28 mouse cellular contexts compared by ENCODE assay signal in the genomic region with DNA sequence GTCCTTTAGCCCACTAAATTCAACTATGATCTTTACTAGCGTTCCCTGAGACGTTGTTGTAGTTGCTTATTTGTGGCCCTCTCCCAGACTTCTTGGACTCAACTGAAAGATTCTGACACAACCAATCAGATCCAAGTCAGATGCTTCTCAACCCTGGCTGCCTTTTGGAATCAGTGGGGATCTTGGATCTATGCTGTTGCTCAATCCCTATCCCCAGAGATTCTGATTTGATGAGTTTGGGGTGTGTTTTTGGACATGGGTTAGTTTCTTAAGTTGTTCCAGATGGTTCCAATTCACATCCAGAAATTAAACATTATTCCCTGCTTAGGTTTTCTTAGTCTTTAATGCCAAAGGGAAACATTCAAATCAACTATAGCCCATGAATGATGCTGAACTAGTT. TPM values are rescaled to one million over a fixed set of nuclear protein-coding genes. Genes with fewer than 3 reads are reported as not detected.
A peak's percentile ranks its signal among the peaks of the same experiment; 100 is the strongest.
DNase-seq lines count a peak whose midpoint lies in the region; TF ChIP-seq lines count a peak whose summit lies in the region.
"Had no signal": no experiment of that assay in that cellular context is flagged by ENCODE, and none has a peak within 500 bp of the region (broad histone marks: within the 10 kb centered on the region; RNA-seq: fewer than 3 reads in every experiment).

No protein-coding gene starts in this region.

- TF ChIP-seq CTCF in layer of hippocampus, adult 2 months (conservative IDR thresholded peaks at IDR 0.05) = no peak

- H3K4me3 ChIP-seq in layer of hippocampus, adult 2 months = no peak overlapping the region
- H3K4me3 ChIP-seq: forebrain, embryonic 12.5 days; hindbrain, embryonic 10.5 days; intestine, embryonic 15.5 days had no signal

- intact Hi-C loops in gastrocnemius, postnatal 14 days (cut with DNase I; ENCODE audit: low total_unique reads) = no loop called here

- no peak overlapping the region for H3K27ac ChIP-seq in layer of hippocampus, adult 2 months
- H3K27ac ChIP-seq: forebrain, embryonic 12.5 days; hindbrain, embryonic 10.5 days; intestine, embryonic 15.5 days had no signal

- peak; percentile 94 for DNase-seq in heart, adult 11 months
- DNase-seq in heart, postnatal 4 days = no peak
- DNase-seq in urinary bladder, postnatal 14 days (ENCODE audit: low spot score) = peak; percentile 13
- no peak for DNase-seq in urinary bladder, postnatal 10 days (ENCODE audit: low spot score)
- DNase-seq in gastrocnemius, postnatal 14 days = peak; percentile 31
- DNase-seq in skeletal muscle tissue, adult 2 months (ENCODE audit: low read depth, low spot score) = peak; percentile 87
- no peak for DNase-seq in layer of hippocampus, adult 2 months (ENCODE audit: low spot score in 2 of 2)
- DNase-seq in adrenal gland, adult (ENCODE audit: inconsistent age in 2 of 2, low spot score in 1 of 2) = no peak
- DNase-seq: adrenal gland, postnatal 10 days; B cell, adult 2 months; cerebellum, adult 8-10 months; cerebellum, postnatal 36 days; embryo, embryonic 11 days; kidney, adult 8-10 months; kidney, postnatal 25 days; layer of hippocampus, postnatal 36 days; liver; right cerebral cortex, postnatal 4 days; thymus, adult 18-20 months; thymus, postnatal 4 days had no signal

RNA-seq across cellular contexts. Expression of gene Rfpl4b, which starts 15.5 kb away (rescaled TPM):
- total RNA-seq in heart, postnatal 4 days (2021) = not detected
- not detected for total RNA-seq in gastrocnemius, postnatal 14 days (2021)
- not detected for total RNA-seq in layer of hippocampus, adult 2 months (2021)
- total RNA-seq: adrenal gland, postnatal 10 days; CH12.LX; gastrocnemius, adult 8-10 months; layer of hippocampus, adult 8-10 months; layer of hippocampus, postnatal 36 days; left cerebral cortex, postnatal 25 days; midbrain, postnatal 0 days had no signal

Comparison
In these comparisons a context has a peak if more than half of its experiments do, and no peak if none do; other contexts are left out.
1. DNase-seq: peak in heart, adult 11 months (single experiment), urinary bladder, postnatal 14 days (single experiment), gastrocnemius, postnatal 14 days (single experiment) and skeletal muscle tissue, adult 2 months (single experiment); none in heart, postnatal 4 days (single experiment), urinary bladder, postnatal 10 days (single experiment), layer of hippocampus, adult 2 months (0 of 2) and adrenal gland, adult (0 of 2).